Mouse (Mus musculus) forebrain, embryonic 10.5 days (tissue): ENCODE results near the gene Racgap1. TPM values are rescaled to one million over a fixed set of nuclear protein-coding genes. Genes with fewer than 3 reads are reported as not detected.

ENCODE experiments used
- DNase-seq: peaks from one replicate; pipeline ENCODE4 v3.0.0-alpha.2; 2017; ENCODE audit warnings: low spot score; ENCODE audit errors: extremely low spot score
- H3K27ac ChIP-seq: fragments of 300-500 bp; sonication (generic); 2 replicates; pipeline ENCODE4 v1.5.1; 2016; ENCODE audit warnings: mild to moderate bottlenecking
- H3K27me3 ChIP-seq: fragments of 300-500 bp; sonication (generic); 2 replicates; pipeline ENCODE4 v1.6.1; 2016; ENCODE audit warnings: mild to moderate bottlenecking; ENCODE audit not compliant: poor library complexity, severe bottlenecking
- H3K36me3 ChIP-seq: fragments of 300-500 bp; sonication (generic); replicated peaks from 2 replicates; pipeline ENCODE4 v1.6.1; 2016; ENCODE audit warnings: mild to moderate bottlenecking, moderate library complexity
- H3K4me1 ChIP-seq: fragments of 300-500 bp; sonication (generic); 2 replicates; pipeline ENCODE4 v1.6.1; 2016
- H3K4me3 ChIP-seq: fragments of 300-500 bp; sonication (generic); 2 replicates; pipeline ENCODE4 v1.5.1; 2016; ENCODE audit warnings: mild to moderate bottlenecking, moderate library complexity
- H3K9me3 ChIP-seq: fragments of 300-500 bp; sonication (generic); 2 replicates; pipeline ENCODE4 v1.6.1; 2016; ENCODE audit warnings: mild to moderate bottlenecking, moderate library complexity
- WGBS: fragments of 180-500 bp; shearing (Covaris S2); methylation state at CpG from one replicate; pipeline ENCODE4 v1.1.7; 2016; 5-methylcytosine and 5-hydroxymethylcytosine counted together
- polyA plus RNA-seq: library from polyadenylated mRNA; unstranded; fragments of >200 nt; fragmentation: Nextera tagmentation; extraction: Ambion mirVana; gene quantifications from 2 replicates; pipeline ENCODE4 v1.2.1, GENCODE M21; 2016

Gene Racgap1
- polyA plus RNA-seq, 1 experiment from 2014 or later, result 201 TPM

- H3K9me3 ChIP-seq, result no peaks in the 10 kb centered on the region
- no peak overlapping the region for H3K27ac ChIP-seq
- no peak overlapping the region for H3K4me3 ChIP-seq
- WGBS, result 93% methylated on average over 5 of the region's 5 CpGs
- no peaks in the 10 kb centered on the region for H3K27me3 ChIP-seq
- no peak for DNase-seq
- peaks cover 100% of the 10 kb centered on the region for H3K36me3 ChIP-seq
- H3K4me1 ChIP-seq, result no peaks in the 10 kb centered on the region
Measured at GRCm38 (mm10) chr15:99638124-99638485, 13.4 kb downstream of the Racgap1 start.

- H3K27me3 ChIP-seq, result no peaks in the 10 kb centered on the region
- peaks cover 100% of the 10 kb centered on the region for H3K36me3 ChIP-seq
- H3K27ac ChIP-seq, result no peak overlapping the region
- no peak overlapping the region for H3K4me3 ChIP-seq
- DNase-seq, result no peak
- H3K9me3 ChIP-seq, result peaks cover under 1% of the 10 kb centered on the region; the same call in 1 of the 2 replicates
- no peaks in the 10 kb centered on the region for H3K4me1 ChIP-seq
- WGBS, result 89% methylated on average over 12 of the region's 12 CpGs
Measured at GRCm38 (mm10) chr15:99637405-99638123, 13.9 kb downstream of the Racgap1 start.

DNA sequence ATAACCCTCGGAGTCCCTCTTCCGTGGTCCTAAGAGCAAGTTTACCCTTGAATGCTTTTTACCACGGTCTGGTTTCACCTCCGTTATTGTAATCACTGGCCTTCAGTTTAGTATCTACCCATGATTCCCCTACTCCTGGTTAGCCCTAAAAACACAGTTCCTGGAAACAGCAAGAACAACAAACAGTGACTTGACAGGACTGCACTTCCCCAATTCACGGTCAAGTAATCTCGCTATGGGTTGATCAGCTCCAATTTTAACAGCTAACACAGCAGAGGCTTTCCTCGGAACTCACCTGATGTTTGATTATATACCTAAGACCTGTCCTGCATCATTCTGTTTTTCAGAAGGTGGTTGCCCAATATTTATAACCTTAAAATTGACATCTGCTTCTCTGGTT lies 16.8 kb downstream of the Racgap1 start:
- no peak overlapping the region for H3K27ac ChIP-seq
- H3K36me3 ChIP-seq, result peaks cover 100% of the 10 kb centered on the region
- H3K4me3 ChIP-seq, result no peak overlapping the region
- H3K27me3 ChIP-seq, result no peaks in the 10 kb centered on the region
- 94% methylated on average over 7 of the region's 7 CpGs for WGBS
- DNase-seq, result no peak
- H3K9me3 ChIP-seq, result peaks cover 11% of the 10 kb centered on the region; the same call in 1 of the 2 replicates
- no peaks in the 10 kb centered on the region for H3K4me1 ChIP-seq

DNA sequence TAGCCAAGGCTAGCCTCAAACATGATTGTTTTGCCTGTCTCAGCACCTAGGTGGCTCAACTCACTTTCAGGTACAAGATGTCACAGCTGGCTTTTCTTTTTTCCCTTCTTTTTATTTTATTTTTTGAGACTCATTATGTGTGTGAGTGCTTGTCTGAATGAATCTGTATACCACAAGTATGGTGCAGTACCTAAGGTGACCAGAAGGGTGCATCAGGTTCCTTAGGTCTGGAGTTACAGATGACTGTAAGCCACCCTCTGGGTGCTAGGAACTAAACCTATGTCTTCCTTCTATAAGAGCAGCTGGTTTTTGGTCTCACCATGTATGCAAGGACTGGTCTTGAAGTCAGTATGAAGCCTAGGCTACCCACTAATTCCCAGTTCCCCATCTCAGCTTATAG lies 19.8 kb downstream of the Racgap1 start:
- H3K9me3 ChIP-seq, result peaks cover 11% of the 10 kb centered on the region; the same call in 1 of the 2 replicates
- no peaks in the 10 kb centered on the region for H3K4me1 ChIP-seq
- no peaks in the 10 kb centered on the region for H3K27me3 ChIP-seq
- H3K36me3 ChIP-seq, result peaks cover 98% of the 10 kb centered on the region
- no peak overlapping the region for H3K27ac ChIP-seq
- H3K4me3 ChIP-seq, result no peak overlapping the region
- no peak for DNase-seq

- H3K4me3 ChIP-seq, result no peak overlapping the region
- H3K27me3 ChIP-seq, result no peaks in the 10 kb centered on the region
- H3K36me3 ChIP-seq, result peaks cover 82% of the 10 kb centered on the region
- H3K9me3 ChIP-seq, result no peaks in the 10 kb centered on the region
- WGBS, result 95% methylated on average over 11 of the region's 11 CpGs
- H3K27ac ChIP-seq, result no peak overlapping the region
- no peak for DNase-seq
- H3K4me1 ChIP-seq, result no peaks in the 10 kb centered on the region
Measured at GRCm38 (mm10) chr15:99622063-99622462, 29.4 kb downstream of the Racgap1 start.

- peaks cover 8% of the 10 kb centered on the region for H3K4me1 ChIP-seq
- H3K4me3 ChIP-seq, result no peak overlapping the region
- no peak overlapping the region for H3K27ac ChIP-seq
- no peaks in the 10 kb centered on the region for H3K9me3 ChIP-seq
- peaks cover 60% of the 10 kb centered on the region for H3K36me3 ChIP-seq
- DNase-seq, result no peak
- 88% methylated on average over 4 of the region's 4 CpGs for WGBS
- H3K27me3 ChIP-seq, result peaks cover 9% of the 10 kb centered on the region
Measured at GRCm38 (mm10) chr15:99619821-99620220, 31.6 kb downstream of the Racgap1 start.

DNA sequence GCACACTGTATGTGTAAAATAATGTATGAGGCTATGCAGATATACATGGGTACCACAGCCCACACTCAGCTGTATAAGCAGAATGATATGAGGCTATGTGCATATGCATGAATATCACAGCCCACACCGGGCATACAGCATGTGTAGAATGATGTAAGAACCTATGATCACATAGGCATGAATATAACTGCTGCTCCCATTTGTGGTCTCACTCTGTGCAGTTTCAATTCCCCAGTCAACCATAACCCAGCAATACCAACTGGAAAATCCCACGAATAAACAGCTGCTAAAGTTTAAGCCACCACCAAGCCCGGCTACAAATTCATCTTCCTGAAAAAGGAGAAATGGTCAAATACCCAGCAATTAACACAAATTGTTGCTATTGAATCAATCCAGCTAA lies 32.9 kb downstream of the Racgap1 start:
- no peak overlapping the region for H3K27ac ChIP-seq
- H3K4me3 ChIP-seq, result no peak overlapping the region
- peaks cover 21% of the 10 kb centered on the region for H3K27me3 ChIP-seq
- H3K4me1 ChIP-seq, result peaks cover 16% of the 10 kb centered on the region
- 95% methylated on average over 3 of the region's 3 CpGs for WGBS
- H3K9me3 ChIP-seq, result no peaks in the 10 kb centered on the region
- peaks cover 48% of the 10 kb centered on the region for H3K36me3 ChIP-seq
- DNase-seq, result no peak

DNA sequence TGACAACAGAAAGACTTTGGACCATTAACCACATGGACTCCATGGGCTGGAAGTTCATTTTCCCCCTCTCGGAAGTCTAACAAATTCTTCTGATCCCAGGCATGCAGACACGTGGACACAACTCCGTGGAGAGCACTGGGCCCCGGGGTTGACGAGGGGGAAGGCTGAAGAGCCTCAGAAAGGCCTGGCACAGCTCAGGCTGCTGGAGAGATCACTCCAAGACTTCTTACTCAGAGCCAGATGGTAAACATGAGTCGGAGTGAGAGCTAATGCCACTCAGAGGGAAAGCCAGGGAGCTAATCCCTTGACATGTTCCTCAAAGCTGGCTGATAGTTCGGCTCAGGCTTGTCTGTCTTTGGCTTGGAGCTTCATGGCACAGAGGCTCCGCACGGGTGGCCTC lies 36.2 kb downstream of the Racgap1 start:
- 60% methylated on average over 9 of the region's 9 CpGs for WGBS
- Histone ChIP-seq H3K27ac (no peak overlapping the region), H3K27me3 (peaks cover 52% of the 10 kb centered on the region), H3K36me3 (peaks cover 14% of the 10 kb centered on the region), H3K4me3 (no peak overlapping the region), H3K9me3 (0 out of 2 replicates have a peak, but pooled peaks cover 4% of the 10 kb centered on the region), H3K4me1 (peaks cover 26% of the 10 kb centered on the region)
- DNase-seq, result no peak

DNA sequence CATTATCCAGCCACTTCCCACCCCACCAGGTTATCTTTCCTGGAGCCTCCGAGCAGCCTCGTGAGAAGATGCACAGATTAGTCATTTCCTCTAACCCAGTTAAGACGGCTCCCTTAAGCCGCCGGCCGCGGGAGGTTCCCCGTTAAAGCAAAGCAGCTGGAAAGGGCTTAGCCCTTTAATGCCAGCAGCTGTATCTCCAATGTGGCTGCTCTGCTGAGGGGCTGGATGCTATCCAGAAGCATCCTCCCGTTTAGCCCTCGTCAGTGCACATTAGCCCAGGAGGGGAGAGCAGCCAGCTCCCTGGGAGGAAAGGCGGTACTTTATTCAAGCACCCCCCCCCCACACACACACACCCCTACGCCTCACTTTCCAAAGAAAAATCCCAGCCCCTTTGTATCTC lies 36.7 kb downstream of the Racgap1 start:
- Histone ChIP-seq H3K27ac (no peak overlapping the region), H3K4me1 (peaks cover 26% of the 10 kb centered on the region), H3K4me3 (no peak overlapping the region), H3K9me3 (0 out of 2 replicates have a peak, but pooled peaks cover 4% of the 10 kb centered on the region), H3K27me3 (peaks cover 57% of the 10 kb centered on the region), H3K36me3 (peaks cover 11% of the 10 kb centered on the region)
- 8% methylated on average over 12 of the region's 12 CpGs for WGBS
- no peak for DNase-seq

DNA sequence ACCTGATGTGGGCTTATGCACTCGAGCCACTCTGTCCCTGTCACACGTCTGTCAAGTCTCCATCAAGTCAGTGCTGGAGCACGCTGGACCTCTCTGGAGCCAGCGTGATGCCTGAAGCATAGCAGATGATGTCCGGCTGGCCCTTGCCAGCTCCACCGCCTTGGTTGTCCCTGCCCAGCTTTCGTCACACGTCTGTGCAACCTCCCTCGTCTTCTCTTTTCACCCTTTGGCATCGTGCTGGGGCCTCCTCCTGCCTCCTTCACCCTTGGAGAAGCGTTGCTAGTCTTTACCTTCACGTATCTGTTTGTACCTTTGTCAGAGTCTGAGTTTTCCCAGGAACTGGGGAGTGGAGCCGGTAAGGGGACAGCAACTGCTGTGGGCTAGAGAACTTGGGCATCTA lies 37.2 kb downstream of the Racgap1 start:
- peaks cover 27% of the 10 kb centered on the region for H3K4me1 ChIP-seq
- no peak overlapping the region for H3K4me3 ChIP-seq
- H3K27ac ChIP-seq, result no peak overlapping the region
- H3K36me3 ChIP-seq, result peaks cover 6% of the 10 kb centered on the region
- no peak for DNase-seq
- H3K9me3 ChIP-seq, result 0 out of 2 replicates have a peak, but pooled peaks cover 4% of the 10 kb centered on the region
- WGBS, result 78% methylated on average over 13 of the region's 13 CpGs
- H3K27me3 ChIP-seq, result peaks cover 62% of the 10 kb centered on the region

DNA sequence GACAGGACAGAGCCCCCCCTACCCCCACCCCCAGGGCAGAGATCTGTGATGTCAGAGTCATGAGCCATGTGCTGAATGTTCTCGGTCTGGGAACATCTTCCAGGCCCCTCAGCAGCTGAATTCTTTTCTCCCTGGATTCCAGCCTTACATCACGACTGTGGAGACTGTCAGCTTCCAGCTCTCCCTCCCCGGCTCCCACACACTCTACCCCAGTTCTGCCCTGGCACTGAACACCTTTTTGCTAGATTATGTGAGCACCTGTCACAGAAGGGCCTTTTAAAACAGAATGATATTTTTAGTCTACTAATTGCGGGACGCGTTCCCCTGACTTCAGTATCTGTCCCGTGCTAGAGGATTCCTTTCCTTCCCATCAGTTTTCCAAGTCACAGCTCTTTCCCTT lies 39.9 kb downstream of the Racgap1 start:
- Histone ChIP-seq H3K27me3 (peaks cover 84% of the 10 kb centered on the region), H3K4me3 (no peak overlapping the region), H3K36me3 (no peaks in the 10 kb centered on the region), H3K4me1 (peaks cover 54% of the 10 kb centered on the region), H3K9me3 (0 out of 2 replicates have a peak, but pooled peaks cover 4% of the 10 kb centered on the region), H3K27ac (no peak overlapping the region)
- 67% methylated on average over 7 of the region's 7 CpGs for WGBS
- no peak for DNase-seq

DNA sequence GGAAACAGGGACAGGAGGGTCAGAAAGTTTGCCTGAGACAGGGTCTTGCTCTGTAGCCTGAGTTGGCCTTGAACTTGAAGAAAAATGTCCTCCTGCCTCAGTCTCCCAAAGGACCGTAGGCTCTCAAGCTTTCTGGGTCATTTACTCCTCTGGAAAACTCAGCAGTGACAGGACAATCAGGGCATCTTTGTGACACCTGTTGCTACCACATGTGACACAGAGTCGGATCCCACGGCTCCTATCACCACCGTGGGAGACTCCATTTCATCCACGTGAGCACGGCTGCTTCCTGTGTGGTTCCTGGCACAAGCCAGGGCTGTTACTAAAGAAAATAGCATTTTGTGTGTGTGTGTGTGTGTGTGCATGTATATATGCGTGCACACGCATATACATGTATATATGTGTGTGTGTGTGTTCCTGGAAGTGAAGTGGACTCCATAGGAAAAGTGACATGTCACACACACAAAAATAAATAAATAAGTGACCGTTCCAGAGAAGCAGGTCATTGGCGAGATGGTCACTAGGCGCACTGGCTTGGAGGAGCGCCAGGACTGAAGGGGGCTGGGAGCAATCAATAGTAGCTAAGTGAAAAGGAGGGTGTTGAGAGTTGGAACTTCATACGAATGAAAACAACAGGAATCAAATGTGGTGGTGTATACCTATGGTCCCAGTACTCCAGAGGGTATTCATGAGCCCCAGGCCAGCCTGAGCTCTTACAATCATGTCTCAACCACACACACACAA lies 42.9 kb downstream of the Racgap1 start:
- WGBS, result 87% methylated on average over 13 of the region's 13 CpGs
- H3K36me3 ChIP-seq, result no peaks in the 10 kb centered on the region
- DNase-seq, result no peak
- peaks cover 68% of the 10 kb centered on the region for H3K4me1 ChIP-seq
- no peak overlapping the region for H3K4me3 ChIP-seq
- H3K27ac ChIP-seq, result no peak overlapping the region
- 0 out of 2 replicates have a peak, but pooled peaks cover 4% of the 10 kb centered on the region for H3K9me3 ChIP-seq
- H3K27me3 ChIP-seq, result peaks cover 92% of the 10 kb centered on the region
